Mouse (Mus musculus) liver, adult 2 months (tissue): ENCODE measurements around the gene Lcn5. TPM values are rescaled to one million over a fixed set of nuclear protein-coding genes. Genes with fewer than 3 reads are reported as not detected.

Source experiments
- DNase-seq: peaks from one replicate; pipeline ENCODE4 v3.0.0-alpha.2; 2011; ENCODE audit warnings: low read depth, low spot score; ENCODE audit errors: extremely low read depth
- H3K27ac ChIP-seq: fragments of 200-500 bp; replicated peaks from 2 replicates; pipeline ENCODE4 v1.5.1; 2012; ENCODE audit warnings: low read depth, mild to moderate bottlenecking, control low read depth, inconsistent platforms, low read length; ENCODE audit not compliant: insufficient read depth
- H3K27me3 ChIP-seq: fragments of 200-500 bp; 2 replicates; pipeline ENCODE4 v1.6.1; 2012; ENCODE audit warnings: mild to moderate bottlenecking, moderate library complexity, low read length, inconsistent platforms; ENCODE audit not compliant: control insufficient read depth, insufficient read depth
- H3K36me3 ChIP-seq: fragments of 200-500 bp; 2 replicates; pipeline ENCODE4 v1.6.1; 2012; ENCODE audit warnings: low read length, inconsistent platforms; ENCODE audit not compliant: control insufficient read depth, insufficient read depth
- H3K4me1 ChIP-seq: fragments of 200-500 bp; 2 replicates; pipeline ENCODE4 v1.6.1; 2011; ENCODE audit warnings: low read length; ENCODE audit not compliant: control insufficient read depth, insufficient read depth
- H3K4me3 ChIP-seq: fragments of 200-500 bp; 2 replicates; pipeline ENCODE4 v1.5.1; 2011; ENCODE audit warnings: low read depth, mild to moderate bottlenecking, control low read depth, low read length, moderate library complexity; ENCODE audit not compliant: insufficient read depth
- H3K79me2 ChIP-seq: fragments of 200-500 bp; 2 replicates; pipeline ENCODE4 v1.6.1; 2012; ENCODE audit warnings: inconsistent platforms, mild to moderate bottlenecking, low read length, moderate library complexity; ENCODE audit not compliant: control insufficient read depth, insufficient read depth
- H3K9ac ChIP-seq: fragments of 200-500 bp; 2 replicates; pipeline ENCODE4 v1.6.1; 2012; ENCODE audit warnings: low read depth, mild to moderate bottlenecking, control low read depth, inconsistent platforms, low read length
- CTCF ChIP-seq: fragments of 200-500 bp; IDR thresholded peaks from 2 replicates; pipeline ENCODE4 v1.5.1; 2011; ENCODE audit warnings: low read depth, low read length, control low read depth
- POLR2A ChIP-seq: fragments of 200-500 bp; IDR thresholded peaks from 2 replicates; pipeline ENCODE4 v1.6.1; 2011; ENCODE audit warnings: low read length, control low read depth; ENCODE audit not compliant: insufficient read depth; ENCODE audit errors: extremely low read depth
- WGBS: fragments of 180-500 bp; shearing (Covaris S2); methylation state at CpG from one replicate; pipeline ENCODE4 v1.1.7; 2018; 5-methylcytosine and 5-hydroxymethylcytosine counted together
- polyA plus RNA-seq: library from polyadenylated mRNA; depleted of rRNA; stranded (reverse); fragments of >200 nt; gene quantifications from 2 replicates; pipeline ENCODE4 v1.2.3, GENCODE M21; 2012
- total RNA-seq: library from RNA; depleted of rRNA; stranded (reverse); fragments of >200 nt; gene quantifications from 2 replicates; pipeline ENCODE4 v1.2.3, GENCODE M21; 2014

Lcn5 gene
- total and polyA plus RNA-seq, 2 experiments: not detected

GRCm38 (mm10) chr2:25621229-25622200 is 36.2 kb upstream of the Lcn5 start, which contains the start of gene Tmem141:
Tmem141 (minus strand) TSS chr2:25622005.
- H3K27ac ChIP-seq: peak within 1 kb of the TSS; percentile 78
- no peaks in the 10 kb centered on the region for H3K27me3 ChIP-seq
- peak within 1 kb of the TSS; percentile 58 for H3K4me3 ChIP-seq
- H3K4me1 ChIP-seq: no peaks in the 10 kb centered on the region
- DNase-seq: peak; percentile 75
- no peaks in the 10 kb centered on the region for H3K79me2 ChIP-seq
- peaks cover 2% of the 10 kb centered on the region; the same call in 1 of the 2 replicates for H3K36me3 ChIP-seq
- H3K9ac ChIP-seq: peak within 1 kb of the TSS; percentile 77
- peak; percentile 74 for TF ChIP-seq POLR2A
- peak; percentile 89 for TF ChIP-seq CTCF
- 4% methylated on average over 34 of the region's 34 CpGs for WGBS

- peaks cover 12% of the 10 kb centered on the region for H3K4me1 ChIP-seq
- no peak overlapping the region; the same call in 1 of the 2 replicates for H3K27ac ChIP-seq
- no peaks in the 10 kb centered on the region for H3K79me2 ChIP-seq
- H3K9ac ChIP-seq: no peak overlapping the region
- H3K36me3 ChIP-seq: no peaks in the 10 kb centered on the region
- peak overlapping the region; percentile 4; the same call in 1 of the 2 replicates for H3K4me3 ChIP-seq
- WGBS: 71% methylated on average over 5 of the region's 5 CpGs
- TF ChIP-seq CTCF (no peak), POLR2A (no peak)
- DNase-seq: no peak
- no peaks in the 10 kb centered on the region for H3K27me3 ChIP-seq
Measured at GRCm38 (mm10) chr2:25625986-25626385, 31.8 kb upstream of the Lcn5 start.

- peaks cover 15% of the 10 kb centered on the region for H3K4me1 ChIP-seq
- TF ChIP-seq POLR2A: no peak
- no peak for TF ChIP-seq CTCF
- peak within 1 kb of the TSS; percentile 68 for H3K27ac ChIP-seq
- DNase-seq: peak; percentile 36
- H3K4me3 ChIP-seq: peak within 1 kb of the TSS; percentile 36
- H3K27me3 ChIP-seq: no peaks in the 10 kb centered on the region
- no peaks in the 10 kb centered on the region for H3K79me2 ChIP-seq
- H3K9ac ChIP-seq: peak within 1 kb of the TSS; percentile 52
- 67% methylated on average over 6 of the region's 6 CpGs for WGBS
- no peaks in the 10 kb centered on the region for H3K36me3 ChIP-seq
Measured at GRCm38 (mm10) chr2:25627811-25628210, 29.9 kb upstream of the Lcn5 start, which contains the start of gene Fcna. Fcna (minus strand) TSS chr2:25628030.

GRCm38 (mm10) chr2:25628738-25629137 is 29.0 kb upstream of the Lcn5 start:
- Histone ChIP-seq H3K27ac (no peak overlapping the region), H3K4me3 (no peak overlapping the region), H3K79me2 (no peaks in the 10 kb centered on the region), H3K36me3 (no peaks in the 10 kb centered on the region), H3K4me1 (peaks cover 15% of the 10 kb centered on the region), H3K9ac (no peak overlapping the region), H3K27me3 (no peaks in the 10 kb centered on the region)
- DNase-seq: peak; percentile 96
- TF ChIP-seq CTCF (no peak), POLR2A (no peak)
- 10% methylated on average over 4 of the region's 4 CpGs for WGBS

GRCm38 (mm10) chr2:25633616-25634015 is 24.1 kb upstream of the Lcn5 start:
- TF ChIP-seq CTCF (no peak), POLR2A (no peak)
- no peaks in the 10 kb centered on the region for H3K36me3 ChIP-seq
- no peak overlapping the region for H3K27ac ChIP-seq
- no peak for DNase-seq
- peaks cover 13% of the 10 kb centered on the region for H3K4me1 ChIP-seq
- H3K9ac ChIP-seq: no peak overlapping the region
- H3K4me3 ChIP-seq: no peak overlapping the region
- no peaks in the 10 kb centered on the region for H3K79me2 ChIP-seq
- 93% methylated on average over 3 of the region's 3 CpGs for WGBS
- no peaks in the 10 kb centered on the region for H3K27me3 ChIP-seq

- TF ChIP-seq POLR2A (no peak), CTCF (peak; percentile 22; the same call in 1 of the 2 replicates)
- Histone ChIP-seq H3K4me1 (peaks cover 13% of the 10 kb centered on the region), H3K79me2 (no peaks in the 10 kb centered on the region), H3K9ac (no peak overlapping the region), H3K27me3 (no peaks in the 10 kb centered on the region), H3K36me3 (no peaks in the 10 kb centered on the region), H3K27ac (no peak overlapping the region), H3K4me3 (no peak overlapping the region)
- 97% methylated on average over 1 of the region's 1 CpGs for WGBS
- DNase-seq: no peak
Measured at GRCm38 (mm10) chr2:25634046-25634445, 23.7 kb upstream of the Lcn5 start.
